Mouse (Mus musculus) myocyte (in vitro differentiated cells): Measurements from ENCODE around the gene Ablim1.

ENCODE experiments used
- E2F4 ChIP-seq: IDR thresholded peaks from one replicate; pipeline ENCODE4 v1.6.1; 2011; ENCODE audit warnings: mild to moderate bottlenecking, control low read depth, moderate library complexity; ENCODE audit not compliant: insufficient read depth
- MAX ChIP-seq: IDR thresholded peaks from one replicate; pipeline ENCODE4 v1.6.1; 2011; ENCODE audit warnings: low read depth, mild to moderate bottlenecking, control low read depth
- MYOD1 ChIP-seq, 3 experiments: IDR thresholded peaks; one replicate each; pipeline ENCODE4 v1.6.1; 2011; ENCODE audit warnings: control low read depth in 2 of 3, low read depth in 2 of 3, mild to moderate bottlenecking in 2 of 3, moderate library complexity in 1 of 3; ENCODE audit not compliant: insufficient read length in 2 of 3, control insufficient read depth in 1 of 3
- MYOG ChIP-seq, 3 experiments: IDR thresholded peaks; one replicate each; pipeline ENCODE4 v1.6.1; 2011; ENCODE audit warnings: control low read depth in 2 of 3, low read depth in 2 of 3, mild to moderate bottlenecking in 2 of 3; ENCODE audit not compliant: insufficient read length in 2 of 3, control insufficient read depth in 1 of 3, insufficient read depth in 1 of 3
- POLR2A ChIP-seq: IDR thresholded peaks from one replicate; pipeline ENCODE4 v1.6.1; 2011; ENCODE audit warnings: low read depth, mild to moderate bottlenecking, control low read depth, moderate library complexity; ENCODE audit not compliant: insufficient read length
- POLR2AphosphoS2 ChIP-seq: IDR thresholded peaks from one replicate; pipeline ENCODE4 v1.6.1; 2011; ENCODE audit warnings: low read depth, control low read depth; ENCODE audit not compliant: insufficient read length
- REST ChIP-seq: IDR thresholded peaks from one replicate; pipeline ENCODE4 v1.6.1; 2011; ENCODE audit warnings: mild to moderate bottlenecking, control low read depth, moderate library complexity; ENCODE audit not compliant: insufficient read depth, insufficient read length
- TCF12 ChIP-seq: IDR thresholded peaks from one replicate; pipeline ENCODE4 v1.6.1; 2011; ENCODE audit warnings: mild to moderate bottlenecking, control low read depth; ENCODE audit not compliant: poor library complexity, insufficient read depth, severe bottlenecking
- USF1 ChIP-seq: IDR thresholded peaks from one replicate; pipeline ENCODE4 v1.6.1; 2011; ENCODE audit warnings: low read depth, mild to moderate bottlenecking, control low read depth, moderate library complexity

DNA sequence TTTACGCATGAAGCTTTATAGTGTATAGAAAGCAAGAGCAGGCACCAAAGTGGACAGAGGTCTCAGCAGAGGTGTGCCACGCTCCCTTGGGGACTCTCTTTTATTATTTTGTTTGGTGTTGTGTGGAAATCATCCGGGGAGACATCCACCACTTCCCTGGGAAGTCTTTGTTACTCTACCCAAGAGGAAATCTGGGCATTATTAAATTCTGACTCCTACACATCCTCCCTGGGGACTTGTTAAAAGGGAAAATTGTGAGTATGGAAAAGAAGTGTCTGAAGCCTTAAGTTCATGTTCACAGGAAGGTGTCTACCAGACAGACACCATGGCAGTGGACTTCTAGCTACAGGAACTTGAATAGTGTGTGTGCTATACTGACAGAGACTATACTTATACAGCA, 31.4 kb downstream of the Ablim1 start:
- TF ChIP-seq TCF12, result no peak
- TF ChIP-seq POLR2A, result no peak
- TF ChIP-seq E2F4, result no peak
- no peak for TF ChIP-seq USF1
- TF ChIP-seq POLR2AphosphoS2, result no peak
- TF ChIP-seq MAX, result no peak
- no peak for TF ChIP-seq MYOG (IDR thresholded peaks at IDR 0.05; ENCODE audit: control insufficient read depth in 1 of 3, insufficient read depth in 1 of 3, insufficient read length in 2 of 3, low read depth in 2 of 3)
- TF ChIP-seq REST, result no peak
- TF ChIP-seq MYOD1 (IDR thresholded peaks at IDR 0.05; ENCODE audit: control insufficient read depth in 1 of 3, insufficient read length in 2 of 3, low read depth in 2 of 3), result no peak
